Mouse (Mus musculus) Patski (cell line): ENCODE data around the gene Wfdc3. TPM values are rescaled to one million over a fixed set of nuclear protein-coding genes. Genes with fewer than 3 reads are reported as not detected.

Experiments
- ATAC-seq: fragments of 100-300 bp; one replicate; pipeline ENCODE4 v1.8.0; 2021
- CTCF ChIA-PET: fragments of 350-600 bp; sonication (Branson Sonifier 250); formaldehyde crosslinking; loops from one replicate; lab custom pipeline; 2022; ENCODE audit warnings: inconsistent platforms; lab: Charles Lee
- POLR2A ChIA-PET: fragments of 350-600 bp; sonication (Branson Sonifier 250); formaldehyde crosslinking; loops from one replicate; lab custom pipeline; 2022; ENCODE audit warnings: antibody characterized with exemption, inconsistent platforms; lab: Charles Lee
- DNase-seq: peaks from one replicate; pipeline ENCODE4 v3.0.0-alpha.2; 2011; ENCODE audit warnings: low read depth, low spot score
- H3K27me3 ChIP-seq: fragments of 371-371 bp; one replicate; pipeline ENCODE4 v1.5.1; 2021
- CTCF ChIP-seq: fragments of 100-300 bp; IDR thresholded peaks from one replicate; pipeline ENCODE4 v1.5.1; 2021
- in situ Hi-C: fragments of 300-500 bp; cut with MboI; formaldehyde crosslinking; loops from 3 replicates; pipeline ENCODE4 v1.11.1; 2018; ENCODE audit warnings: low pct_unique_long_range_greater_than_20kb, mixed read lengths
- polyA plus RNA-seq: library from polyadenylated mRNA; unstranded; gene quantifications from one replicate; pipeline ENCODE4 v1.2.3, GENCODE M21; 2021

The Wfdc3 gene
- polyA plus RNA-seq, 1 experiment from 2014 or later, result 0.47 TPM

GRCm38 (mm10) chr2:164748191-164748590 is 2.5 kb upstream of the Wfdc3 start:
- H3K27me3 ChIP-seq, result no peaks in the 10 kb centered on the region
- DNase-seq (no peak), ATAC-seq (no peak)
- ChIA-PET CTCF (interaction anchor here (1.1 kb wide), 1 partner anchor 30 kb away, joined by 3 read pairs; no protein-coding TSS in a partner anchor), POLR2A (interaction anchor here (0.6 to 1.4 kb wide), 3 partner anchors 9 to 37 kb away, joined by 3 to 4 read pairs (median 3); partner anchors contain the start of gene Snx21)
- no peak for TF ChIP-seq CTCF
- in situ Hi-C loops, result no loop called here

- ATAC-seq (no peak), DNase-seq (no peak)
- CTCF ChIA-PET, result interaction anchor here (1.0 kb wide), 1 partner anchor 10 kb away, joined by 5 read pairs; no protein-coding TSS in a partner anchor
- H3K27me3 ChIP-seq, result no peaks in the 10 kb centered on the region
- no peak for TF ChIP-seq CTCF
- POLR2A ChIA-PET, result interaction anchor here (1.2 to 1.4 kb wide), 2 partner anchors 12 to 14 kb away, joined by 3 to 5 read pairs; no protein-coding TSS in a partner anchor
- in situ Hi-C loops, result no loop called here
These were observed 962 bp upstream of the Wfdc3 start for GRCm38 (mm10) chr2:164746693-164747092.

- no peak for TF ChIP-seq CTCF
- no peaks in the 10 kb centered on the region for H3K27me3 ChIP-seq
- ATAC-seq, result no peak
- ChIA-PET POLR2A (no interaction called here), CTCF (no interaction called here)
- in situ Hi-C loops, result no loop called here
- no peak for DNase-seq
These were observed 744 bp downstream of the Wfdc3 start for GRCm38 (mm10) chr2:164744987-164745386.

GRCm38 (mm10) chr2:164739876-164740275 is 5.9 kb downstream of the Wfdc3 start:
- in situ Hi-C loops, result no loop called here

GRCm38 (mm10) chr2:164737377-164738090 is 8.2 kb downstream of the Wfdc3 start:
- ChIA-PET CTCF (interaction anchor here (0.8 to 1.8 kb wide), 3 partner anchors 9 to 12 kb away, joined by 4 to 5 read pairs (median 5); partner anchors contain the start of genes Dnttip1 and Wfdc3), POLR2A (no interaction called here)
- in situ Hi-C loops, result no loop called here
- no peaks in the 10 kb centered on the region for H3K27me3 ChIP-seq
- ATAC-seq (no peak), DNase-seq (no peak)
- TF ChIP-seq CTCF, result no peak

More at GRCm38 (mm10) chr2:164739876-164740275, 5.9 kb downstream of the Wfdc3 start:
- no peak for TF ChIP-seq CTCF
- no peak for DNase-seq
- H3K27me3 ChIP-seq, result no peaks in the 10 kb centered on the region
- no peak for ATAC-seq
- ChIA-PET POLR2A (no interaction called here), CTCF (no interaction called here)

GRCm38 (mm10) chr2:164735446-164735845 is 10.3 kb downstream of the Wfdc3 start:
- ChIA-PET CTCF (interaction anchor here (0.9 to 1.8 kb wide), 3 partner anchors 9 to 11 kb away, joined by 4 to 5 read pairs (median 4); partner anchors contain the start of genes Dnttip1 and Wfdc3), POLR2A (no interaction called here)
- H3K27me3 ChIP-seq, result no peaks in the 10 kb centered on the region
- in situ Hi-C loops, result no loop called here
- TF ChIP-seq CTCF, result no peak
- DNase-seq, result no peak
- no peak for ATAC-seq

GRCm38 (mm10) chr2:164734839-164735238 is 10.9 kb downstream of the Wfdc3 start:
- no peak for DNase-seq
- POLR2A ChIA-PET, result no interaction called here
- no peak for TF ChIP-seq CTCF
- in situ Hi-C loops, result no loop called here
- H3K27me3 ChIP-seq, result no peaks in the 10 kb centered on the region
- CTCF ChIA-PET, result interaction anchor here (0.9 kb wide), 1 partner anchor 9 kb away, joined by 4 read pairs; no protein-coding TSS in a partner anchor
- ATAC-seq, result no peak

- ATAC-seq, result no peak
- POLR2A ChIA-PET, result no interaction called here
- no peak for TF ChIP-seq CTCF
- no peaks in the 10 kb centered on the region for H3K27me3 ChIP-seq
- no peak for DNase-seq
- in situ Hi-C loops, result no loop called here
- CTCF ChIA-PET, result no interaction called here
These were observed 12.5 kb downstream of the Wfdc3 start for GRCm38 (mm10) chr2:164733259-164733658.

- in situ Hi-C loops, result no loop called here
- ChIA-PET POLR2A (no interaction called here), CTCF (no interaction called here)
- DNase-seq, result no peak
- H3K27me3 ChIP-seq, result no peaks in the 10 kb centered on the region
- ATAC-seq, result no peak
- no peak for TF ChIP-seq CTCF
These were observed 14.0 kb downstream of the Wfdc3 start for GRCm38 (mm10) chr2:164731719-164732118.

GRCm38 (mm10) chr2:164725895-164726619 is 19.7 kb downstream of the Wfdc3 start:
- peak; percentile 93 for TF ChIP-seq CTCF
- ATAC-seq, result no peak
- POLR2A ChIA-PET, result no interaction called here
- peaks cover 9% of the 10 kb centered on the region for H3K27me3 ChIP-seq
- no peak for DNase-seq
- CTCF ChIA-PET, result interaction anchor here (0.8 to 3.1 kb wide), 13 partner anchors 9 to 312 kb away, joined by 3 to 26 read pairs (median 4); partner anchors contain the start of genes Eppin and Spint4
- in situ Hi-C loops, result loop anchor here (5.0 kb wide), 1 partner anchor 44 kb away; no protein-coding TSS in a partner anchor
